Mouse (Mus musculus): ENCODE measurements around the gene Papss2.

Papss2 gene

GRCm38 (mm10) chr19:32595506-32596286 is at the start of gene Papss2:
Papss2 (plus strand) TSS chr19:32595790.
- peak; percentile 37 for DNase-seq (ENCODE audit: low read depth, low spot score)

- no peak for DNase-seq (ENCODE audit: low read depth, low spot score)
Measured at GRCm38 (mm10) chr19:32547396-32547795, 48.2 kb upstream of the Papss2 start.

- DNase-seq (ENCODE audit: low read depth, low spot score), result no peak
Measured at GRCm38 (mm10) chr19:32548202-32548601, 47.4 kb upstream of the Papss2 start.

- DNase-seq (ENCODE audit: low read depth, low spot score), result no peak
Measured at GRCm38 (mm10) chr19:32550446-32550845, 45.1 kb upstream of the Papss2 start.

GRCm38 (mm10) chr19:32551442-32551841 is 44.1 kb upstream of the Papss2 start:
- DNase-seq (ENCODE audit: low read depth, low spot score), result no peak

- DNase-seq (ENCODE audit: low read depth, low spot score), result no peak
Measured at GRCm38 (mm10) chr19:32552106-32552505, 43.5 kb upstream of the Papss2 start.

- DNase-seq (ENCODE audit: low read depth, low spot score), result no peak
Measured at GRCm38 (mm10) chr19:32553310-32553709, 42.3 kb upstream of the Papss2 start.

- no peak for DNase-seq (ENCODE audit: low read depth, low spot score)
Measured at GRCm38 (mm10) chr19:32555257-32555656, 40.3 kb upstream of the Papss2 start.

- DNase-seq (ENCODE audit: low read depth, low spot score), result no peak
Measured at GRCm38 (mm10) chr19:32567025-32567424, 28.6 kb upstream of the Papss2 start.

- DNase-seq (ENCODE audit: low read depth, low spot score), result no peak
Measured at GRCm38 (mm10) chr19:32567447-32567846, 28.1 kb upstream of the Papss2 start.

- DNase-seq (ENCODE audit: low read depth, low spot score), result no peak
Measured at GRCm38 (mm10) chr19:32568470-32568869, 27.1 kb upstream of the Papss2 start.

- no peak for DNase-seq (ENCODE audit: low read depth, low spot score)
Measured at GRCm38 (mm10) chr19:32568961-32569653, 26.5 kb upstream of the Papss2 start.

- no peak for DNase-seq (ENCODE audit: low read depth, low spot score)
Measured at GRCm38 (mm10) chr19:32569725-32570124, 25.9 kb upstream of the Papss2 start.

- DNase-seq (ENCODE audit: low read depth, low spot score), result no peak
Measured at GRCm38 (mm10) chr19:32572191-32572590, 23.4 kb upstream of the Papss2 start.

- DNase-seq (ENCODE audit: low read depth, low spot score), result no peak
Measured at GRCm38 (mm10) chr19:32573259-32573658, 22.3 kb upstream of the Papss2 start.

GRCm38 (mm10) chr19:32574846-32575245 is 20.7 kb upstream of the Papss2 start:
- DNase-seq (ENCODE audit: low read depth, low spot score), result peak; percentile 47

- no peak for DNase-seq (ENCODE audit: low read depth, low spot score)
Measured at GRCm38 (mm10) chr19:32577749-32578148, 17.8 kb upstream of the Papss2 start.

GRCm38 (mm10) chr19:32583091-32583766 is 12.4 kb upstream of the Papss2 start:
- DNase-seq (ENCODE audit: low read depth, low spot score), result no peak

GRCm38 (mm10) chr19:32587727-32588126 is 7.9 kb upstream of the Papss2 start:
- DNase-seq (ENCODE audit: low read depth, low spot score), result no peak

GRCm38 (mm10) chr19:32592749-32593148 is 2.8 kb upstream of the Papss2 start:
- no peak for DNase-seq (ENCODE audit: low read depth, low spot score)

GRCm38 (mm10) chr19:32593870-32594269 is 1.7 kb upstream of the Papss2 start:
- DNase-seq (ENCODE audit: low read depth, low spot score), result peak; percentile 45

GRCm38 (mm10) chr19:32595131-32595505 is 472 bp upstream of the Papss2 start:
- no peak for DNase-seq (ENCODE audit: low read depth, low spot score)
